Mouse (Mus musculus) layer of hippocampus, postnatal 36 days (tissue): ENCODE data around the gene Cenpb. TPM values are rescaled to one million over a fixed set of nuclear protein-coding genes. Genes with fewer than 3 reads are reported as not detected.
"Not testable (repeated sequence)": the region's sequence is repeated elsewhere in the genome, so short reads cannot be mapped to it uniquely, and the experiment has no call there.

ENCODE experiments used
- DNase-seq, 2 experiments: peaks; one replicate each; pipeline ENCODE4 v3.0.0; 2022
- total RNA-seq, 2 experiments: library from RNA; stranded (reverse); gene quantifications; 2 replicates each; pipeline ENCODE4 v1.2.3; 2021

Cenpb gene
- 10 to 100 TPM; 73.9 to 76.5 TPM for total RNA-seq

DNA sequence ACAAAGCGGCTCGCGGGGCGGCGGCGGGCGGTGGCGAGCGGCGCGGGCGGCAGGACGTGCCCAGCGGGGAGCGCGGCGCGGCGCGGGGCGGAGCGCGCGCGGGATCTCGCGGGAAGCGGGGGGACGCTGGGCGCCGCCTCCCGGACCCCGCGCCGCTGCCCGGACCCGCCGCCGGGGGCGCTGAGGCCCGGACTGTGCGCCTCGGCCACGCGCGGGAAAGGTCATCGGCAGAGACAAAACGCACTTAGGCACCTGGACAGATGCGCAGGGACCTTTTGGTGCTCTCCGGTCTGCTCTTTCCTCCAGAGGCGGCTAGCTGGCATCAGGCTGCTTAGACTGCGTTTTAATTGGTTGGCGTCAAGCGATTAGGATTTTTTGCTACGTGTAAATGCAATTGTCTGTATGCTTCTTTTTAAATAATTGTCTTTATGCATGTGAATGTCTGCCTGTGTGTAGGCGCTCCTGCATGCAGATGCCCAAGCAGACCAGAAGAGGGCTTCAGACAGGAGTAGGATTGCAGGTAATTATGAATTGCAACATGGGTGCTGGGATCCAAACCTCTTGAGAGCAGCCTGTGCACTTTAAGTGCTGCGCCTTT lies at the start of gene Cenpb:
Gene Cenpb, minus strand, starts transcription at position 78 of the 598 bp plus-strand sequence.
- DNase-seq = peak; percentile 84 to 85

DNA sequence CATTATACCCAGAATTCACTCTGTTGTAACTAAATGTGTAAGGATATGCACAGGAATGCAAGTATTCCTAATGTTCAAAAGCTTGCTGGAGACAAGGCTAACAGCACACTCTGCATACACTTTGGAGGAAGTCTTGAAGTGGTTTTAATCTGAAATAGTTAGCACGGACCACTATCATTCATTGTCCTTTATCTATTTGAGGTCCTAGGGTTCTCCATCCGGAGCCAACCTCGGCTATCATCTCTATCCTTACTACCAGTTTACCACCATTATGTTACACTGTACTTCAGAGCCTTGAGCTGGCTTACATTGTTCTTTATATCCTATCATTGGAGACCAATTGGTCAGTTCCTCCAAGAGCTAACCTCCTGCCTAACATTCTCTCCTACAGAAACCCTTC lies 47.4 kb upstream of the Cenpb start:
- no peak for DNase-seq

DNA sequence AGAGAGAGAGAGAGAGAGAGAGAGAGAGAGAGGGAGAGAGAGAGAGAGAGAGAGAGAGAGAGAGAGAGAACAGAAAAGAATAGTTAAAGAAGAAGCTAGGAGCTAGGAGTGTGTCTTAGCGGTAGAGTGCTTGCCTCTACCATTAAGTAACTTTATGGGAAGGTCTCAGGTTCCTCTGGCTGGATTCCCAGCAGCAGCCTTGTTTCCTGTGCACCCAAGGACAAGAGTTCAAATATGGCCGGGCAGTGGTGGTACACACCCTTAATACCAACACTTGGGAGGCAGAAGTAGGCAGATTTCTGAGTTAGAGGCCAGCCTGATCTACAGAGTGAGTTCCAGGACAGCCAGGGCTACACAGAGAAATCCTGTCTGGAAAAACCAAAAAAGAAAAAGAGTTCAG lies 46.8 kb upstream of the Cenpb start:
- not testable (repeated sequence) for DNase-seq

DNA sequence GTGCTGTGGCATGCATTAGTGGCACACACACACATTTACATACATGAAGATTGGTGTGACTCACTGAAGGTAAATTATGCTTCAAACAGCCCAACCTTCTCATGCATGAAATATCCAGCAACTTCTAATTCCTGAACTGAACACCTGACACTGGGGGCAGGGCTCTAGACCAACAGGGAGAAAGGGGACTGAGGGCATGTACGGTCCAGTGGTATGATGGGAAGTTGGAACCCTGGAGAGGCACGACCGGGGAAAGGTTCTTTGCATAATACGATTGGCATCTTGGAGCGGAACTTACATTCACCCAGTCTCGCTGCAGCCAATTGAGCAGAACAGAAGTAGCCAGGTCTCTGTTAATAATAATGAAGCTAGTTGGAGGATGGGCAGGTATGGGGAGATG lies 45.3 kb upstream of the Cenpb start:
- DNase-seq = no peak

DNA sequence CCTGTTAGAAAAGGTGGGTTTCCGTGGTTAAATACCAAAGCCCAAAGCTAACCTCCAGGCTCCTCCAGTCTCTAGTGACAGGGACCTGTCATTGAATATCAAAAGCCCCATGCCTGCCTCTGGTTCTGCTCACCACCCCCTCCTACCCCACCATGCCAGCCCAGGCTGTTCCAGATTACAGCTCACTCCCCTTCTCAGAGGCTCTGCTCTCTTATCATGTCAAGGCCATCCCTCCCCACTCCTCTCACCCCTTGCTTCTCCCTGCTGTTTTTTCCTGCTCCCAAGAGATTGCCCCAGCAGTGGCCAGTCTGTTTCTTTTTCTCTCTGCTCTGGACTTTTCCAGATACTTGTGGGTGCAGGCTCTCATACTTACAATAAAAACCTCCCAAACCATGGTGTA lies 43.7 kb upstream of the Cenpb start:
- no peak for DNase-seq

DNA sequence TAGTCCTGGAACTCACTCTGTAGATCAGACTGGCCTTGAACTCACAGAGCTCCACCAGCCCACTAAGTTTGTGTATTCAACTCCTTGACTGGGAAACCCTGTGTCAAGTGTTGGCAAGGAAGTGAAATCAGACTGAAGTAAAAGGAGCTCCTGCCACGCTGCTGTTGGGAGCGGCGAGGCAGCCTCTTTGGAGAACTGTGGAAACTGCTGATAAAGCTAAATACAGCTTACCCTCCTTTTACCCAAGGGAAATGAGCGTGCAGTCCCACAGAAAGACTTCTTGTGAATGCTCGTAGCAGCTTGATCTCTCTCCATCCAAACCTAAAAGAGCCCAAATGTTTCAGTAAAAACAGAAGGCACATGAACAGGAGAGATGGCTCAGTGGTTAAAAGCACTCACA lies 42.7 kb upstream of the Cenpb start:
- no peak for DNase-seq

DNA sequence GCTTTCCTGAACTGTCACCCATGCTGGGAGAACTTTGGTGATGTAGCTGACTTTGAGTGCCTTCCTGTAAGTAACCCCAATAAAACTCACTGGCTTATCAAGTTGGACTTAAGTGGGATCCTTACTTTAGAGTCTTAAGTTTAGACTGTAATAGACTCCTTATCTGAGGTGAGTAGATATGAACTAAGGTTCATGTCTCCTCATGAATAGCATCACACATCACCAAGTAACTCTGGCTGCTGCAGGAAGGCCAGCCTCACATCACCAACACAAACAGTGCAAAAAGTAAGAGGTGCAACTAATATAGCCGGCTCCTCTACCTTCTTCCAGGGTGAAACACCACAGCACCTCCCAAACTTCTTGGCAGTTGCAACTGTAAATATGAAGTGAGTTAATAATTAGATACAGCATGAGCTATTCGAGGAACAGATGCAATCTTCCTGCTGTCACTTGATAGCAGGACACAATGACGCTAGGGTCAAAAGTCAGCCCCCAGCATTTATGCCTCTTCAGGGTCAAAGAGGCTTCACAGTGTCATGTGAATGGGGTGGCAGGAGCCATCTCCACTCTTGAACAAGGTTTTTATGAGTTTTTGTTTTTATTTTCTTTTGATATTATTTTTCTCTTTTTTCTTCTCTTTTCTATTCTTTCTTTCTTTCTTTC lies 42.1 kb upstream of the Cenpb start:
- no peak for DNase-seq

DNA sequence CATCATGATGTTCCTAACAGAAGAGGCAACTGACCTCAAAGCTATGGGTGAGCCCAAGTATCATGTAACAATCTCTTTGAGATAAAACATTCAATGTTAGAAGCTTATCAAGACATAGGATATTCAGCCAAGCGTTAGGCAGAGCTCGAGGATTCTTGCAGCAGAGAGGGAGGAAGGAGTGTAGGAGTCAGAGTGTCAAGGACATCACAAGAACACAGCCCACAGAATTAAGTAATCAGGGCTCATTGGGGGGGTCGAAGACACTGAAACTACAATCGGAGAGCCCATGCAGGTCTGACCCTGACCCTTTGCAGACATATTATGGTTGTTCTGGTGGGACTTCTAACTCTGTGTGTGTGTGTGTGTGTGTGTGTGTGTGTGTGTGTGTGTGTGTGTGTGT lies 40.2 kb upstream of the Cenpb start:
- no peak for DNase-seq

DNA sequence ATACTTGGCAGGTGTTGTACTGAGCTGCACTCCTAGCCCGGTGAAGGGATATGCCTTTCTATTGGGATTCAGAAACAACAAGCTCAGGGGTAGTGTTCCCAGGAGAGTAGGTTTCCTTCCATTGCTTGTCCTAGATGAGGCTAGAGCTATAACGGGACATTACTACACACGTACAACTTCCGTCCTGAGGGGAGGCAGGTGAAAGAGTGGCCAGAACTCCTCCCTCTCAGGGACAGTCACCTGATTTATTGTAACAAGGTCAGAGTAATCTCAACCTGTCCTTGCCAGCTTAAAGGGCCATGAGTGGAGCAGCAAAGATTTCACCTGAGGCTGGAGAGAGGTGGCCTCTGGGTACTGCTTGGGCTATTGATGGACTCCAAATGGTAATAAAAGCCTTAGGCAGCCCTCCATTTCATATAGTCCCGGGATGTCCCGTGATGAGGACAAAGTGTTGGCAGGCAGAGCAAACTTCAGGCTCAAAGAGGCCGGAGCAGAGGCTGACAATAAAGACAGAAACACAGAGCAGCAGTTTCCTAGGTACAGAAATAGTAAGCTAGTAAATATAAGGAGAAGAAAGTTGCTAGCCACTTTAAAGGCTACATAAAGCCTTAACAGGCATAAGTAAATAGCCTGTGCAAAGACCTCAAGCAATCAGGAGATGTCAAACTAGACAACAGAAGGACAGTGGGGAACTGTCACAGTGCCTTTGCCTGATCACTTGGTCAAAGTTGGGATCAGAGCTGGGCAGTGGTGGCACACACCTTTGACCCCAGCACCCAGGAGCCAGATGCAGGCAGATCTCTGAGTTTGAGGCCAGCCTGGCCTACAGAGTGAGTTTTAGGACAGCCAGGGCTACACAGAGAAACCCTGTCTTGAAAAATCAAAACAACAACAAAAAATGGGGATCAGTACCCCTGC lies 36.3 kb upstream of the Cenpb start:
- DNase-seq = no peak

DNA sequence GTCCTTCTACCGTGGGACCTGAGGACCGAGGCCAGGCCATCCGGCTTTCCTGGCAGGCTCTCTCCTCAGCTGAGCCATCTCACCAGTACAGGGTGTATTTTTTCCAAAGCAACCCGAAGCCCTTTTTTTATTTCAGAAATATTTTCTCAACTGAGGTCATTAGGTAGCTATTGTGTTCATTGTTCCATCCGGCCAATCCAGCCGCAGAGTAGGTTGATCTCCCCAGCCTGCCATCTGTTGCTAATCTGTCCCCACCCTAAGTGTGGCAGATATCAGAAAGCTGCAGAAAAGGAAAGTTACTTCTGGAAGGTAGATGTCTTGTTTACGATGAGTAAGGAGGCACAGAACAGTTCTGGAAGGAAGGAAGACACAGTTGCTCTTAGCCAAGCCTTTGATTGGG lies 33.9 kb upstream of the Cenpb start:
- no peak for DNase-seq

DNA sequence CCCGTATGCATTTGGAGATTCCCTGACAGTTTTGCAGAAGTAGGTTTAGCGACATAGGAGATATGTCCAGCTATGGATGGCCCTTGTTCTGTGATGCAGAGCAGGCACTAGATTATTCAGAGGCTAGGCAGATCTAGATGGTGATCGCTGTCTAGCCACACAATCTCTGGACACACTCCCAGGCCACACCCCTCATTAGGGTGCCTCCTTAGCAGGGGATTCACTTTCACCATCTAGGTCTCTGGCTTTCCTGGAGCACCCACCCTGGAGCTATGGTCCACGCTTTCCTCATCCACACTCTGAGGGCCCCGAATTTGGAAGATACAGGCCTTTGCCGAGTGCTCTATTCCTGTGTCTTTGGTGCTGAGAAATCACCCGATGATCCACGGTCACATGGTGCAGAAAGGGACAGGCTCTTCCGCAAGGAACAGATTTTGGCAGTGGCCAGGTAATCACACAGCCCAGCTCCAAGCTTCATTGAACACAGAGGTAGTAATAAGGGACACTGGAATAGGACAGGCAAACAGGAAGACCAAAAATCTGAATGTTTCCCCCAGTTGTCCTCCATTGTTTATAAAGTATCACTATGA lies 31.3 kb upstream of the Cenpb start:
- no peak for DNase-seq

DNA sequence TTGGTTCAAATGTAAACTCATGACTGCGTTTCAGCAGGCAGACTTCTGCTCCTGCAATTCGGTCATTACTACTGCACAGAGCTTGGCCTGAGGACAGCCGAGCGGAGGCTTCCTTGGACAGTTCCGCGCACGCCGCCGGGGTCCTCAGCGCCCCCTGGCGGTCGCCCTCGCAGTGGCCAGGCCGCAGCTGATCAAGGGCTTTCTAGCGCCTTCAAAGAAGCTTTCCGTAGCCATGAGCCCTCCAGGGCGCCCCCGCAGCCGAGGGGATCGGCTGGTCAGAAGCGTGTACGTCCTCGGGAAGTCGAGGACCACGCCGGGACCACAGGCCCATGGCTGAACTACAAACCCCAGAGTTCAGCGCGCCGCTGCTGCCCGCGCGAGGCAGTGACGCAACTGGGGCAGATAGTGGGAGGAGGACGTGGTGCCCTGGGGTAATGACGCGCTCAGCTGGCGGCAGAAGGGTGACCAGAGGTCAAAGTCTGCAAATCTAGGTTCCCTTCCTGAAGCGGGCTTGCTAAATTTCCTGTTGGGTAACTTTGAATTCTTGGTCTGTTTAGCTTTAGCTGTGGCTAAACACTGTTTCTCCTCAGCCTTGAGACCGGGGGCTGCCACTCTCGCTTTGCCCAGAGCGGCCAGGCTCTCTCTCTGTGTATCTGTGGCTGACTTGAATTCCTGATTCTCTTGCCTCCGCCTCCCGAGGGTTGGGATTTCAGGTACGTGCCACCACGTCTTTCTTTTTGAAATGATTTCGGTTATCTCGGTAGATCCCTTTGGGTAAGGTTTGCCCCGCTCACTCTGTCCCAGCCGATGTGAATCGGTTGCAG lies 30.3 kb upstream of the Cenpb start:
- peak; percentile 95 to 96 for DNase-seq

DNA sequence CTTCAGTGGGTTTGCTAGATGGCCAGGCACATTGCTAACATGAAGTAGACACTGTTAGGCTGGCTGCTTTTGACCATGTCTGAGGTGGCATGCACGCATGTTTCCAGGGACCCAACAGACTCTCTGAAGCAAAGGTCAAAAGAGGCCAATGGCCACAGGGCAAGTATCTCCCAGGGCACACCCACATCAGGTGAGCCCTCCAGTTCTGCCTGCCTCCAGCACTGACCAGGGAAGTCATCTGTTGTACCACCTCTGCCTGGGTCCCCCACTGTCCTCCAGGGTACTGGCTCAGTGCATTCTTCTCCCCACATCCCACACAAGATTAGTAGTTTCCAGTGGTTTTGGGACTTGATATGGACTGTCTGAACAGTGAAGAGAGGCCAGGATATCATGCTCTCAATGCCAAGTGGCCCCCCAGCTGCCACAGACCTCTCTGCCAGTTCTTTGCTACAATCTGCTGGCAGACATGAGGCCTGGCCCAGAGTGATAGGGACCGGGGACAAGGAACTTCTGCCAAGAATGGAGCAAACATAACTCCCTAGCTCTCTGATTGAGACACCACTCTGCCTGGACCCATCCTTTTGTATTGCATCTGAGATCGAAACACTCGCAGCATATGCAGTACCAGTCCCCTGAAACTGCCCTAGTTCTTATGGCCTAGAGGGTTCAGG lies 29.4 kb upstream of the Cenpb start:
- no peak for DNase-seq

DNA sequence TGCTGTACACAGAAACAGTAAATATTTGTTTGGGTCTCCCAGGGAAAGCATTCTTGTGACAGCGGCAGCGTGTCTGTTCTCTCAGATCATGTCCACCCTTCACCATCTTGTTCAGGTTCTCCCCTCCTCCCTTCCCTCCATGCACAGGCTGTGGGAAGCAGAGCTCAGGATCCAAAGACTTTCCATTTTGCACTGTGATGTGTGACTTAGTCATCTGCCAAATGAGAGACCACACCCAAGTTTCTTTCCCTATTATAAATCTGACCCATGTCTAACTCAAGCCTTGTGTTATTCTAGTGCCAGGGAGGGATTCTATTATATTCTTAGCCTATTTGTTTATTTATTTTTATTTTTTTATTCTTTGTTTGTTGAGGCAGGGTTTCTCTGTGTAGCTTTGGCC lies 28.5 kb upstream of the Cenpb start:
- no peak for DNase-seq

DNA sequence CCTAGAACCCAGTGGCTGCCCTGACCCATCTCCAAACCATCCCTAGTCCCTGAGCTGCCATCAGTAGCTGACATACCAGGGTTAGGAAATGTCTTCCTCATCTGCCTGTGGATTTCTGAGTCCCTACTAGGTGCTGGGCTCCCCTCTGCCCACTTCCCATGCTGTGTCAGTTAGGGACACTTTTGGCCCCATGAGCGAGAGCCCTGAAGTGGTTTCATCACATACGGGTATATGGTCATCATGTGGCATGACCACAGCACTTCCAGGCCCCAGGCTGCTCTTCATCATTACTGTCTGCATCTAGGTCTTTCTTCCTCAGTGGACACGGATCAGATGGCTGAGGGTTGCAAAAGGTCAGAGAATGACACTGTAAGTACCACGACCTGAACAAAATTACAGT lies 26.9 kb upstream of the Cenpb start, which contains the start of gene Ap5s1:
Gene Ap5s1, plus strand, starts transcription at position 301 of the 400 bp plus-strand sequence.
- DNase-seq = no peak

DNA sequence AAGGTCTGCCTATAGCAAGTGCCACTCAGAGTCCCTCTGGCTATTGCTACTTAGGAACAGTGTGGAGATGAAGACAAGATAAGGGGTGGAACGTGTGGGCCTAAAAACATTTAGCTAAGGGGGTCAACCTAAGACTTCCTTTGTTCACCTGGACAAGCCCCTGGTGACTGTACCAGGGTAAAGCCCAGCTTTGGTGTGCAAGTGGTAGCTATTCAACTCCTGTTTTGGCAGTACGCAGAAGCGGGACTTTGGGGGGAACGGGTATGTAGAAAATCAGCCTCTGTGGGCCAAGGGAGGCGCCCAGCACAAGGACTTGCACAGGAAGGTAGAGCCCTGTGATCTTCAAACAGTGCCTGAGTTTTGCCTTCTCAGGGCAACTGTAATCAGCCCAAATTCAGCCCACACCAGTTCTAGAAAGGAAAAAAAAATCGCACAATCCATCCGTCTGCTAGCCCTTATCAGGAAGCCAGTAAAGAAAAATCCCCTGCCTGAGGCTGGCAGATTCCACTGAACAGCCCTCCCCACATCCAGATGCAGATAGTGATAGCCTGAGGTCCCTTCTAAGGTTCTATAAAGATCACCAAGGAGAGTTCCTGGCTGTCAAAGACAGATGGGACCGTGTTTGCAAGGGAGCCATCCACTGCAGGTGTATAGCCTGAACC lies 25.8 kb upstream of the Cenpb start:
- no peak for DNase-seq

DNA sequence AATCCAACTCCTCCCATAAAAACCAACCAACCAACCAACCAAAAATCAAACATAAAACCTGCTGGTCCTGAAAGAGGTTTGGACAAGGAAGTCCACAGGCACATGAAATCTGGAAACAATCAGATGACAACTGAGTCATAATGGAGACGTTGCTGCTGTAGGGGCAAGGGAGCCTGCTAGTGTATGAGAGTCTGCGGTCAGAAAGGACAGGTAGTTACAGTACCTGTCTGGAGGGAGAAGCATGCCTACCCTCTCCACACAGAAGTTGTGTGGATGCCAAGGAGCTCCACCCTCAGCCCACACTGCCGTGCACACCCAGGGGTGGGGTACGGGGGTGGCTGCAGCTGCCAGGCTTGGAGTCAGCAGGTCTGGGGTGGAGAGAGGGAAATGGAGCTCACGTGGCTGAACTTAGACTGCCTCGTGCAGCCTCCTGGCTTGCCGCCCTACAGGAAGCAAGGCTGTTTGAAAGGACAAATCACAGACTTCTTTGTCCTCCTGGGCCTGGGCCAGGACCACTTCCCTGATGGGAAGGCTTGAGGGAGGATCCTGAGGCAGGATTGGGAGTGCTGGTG lies 24.6 kb upstream of the Cenpb start:
- DNase-seq = peak; percentile 71 to 79

DNA sequence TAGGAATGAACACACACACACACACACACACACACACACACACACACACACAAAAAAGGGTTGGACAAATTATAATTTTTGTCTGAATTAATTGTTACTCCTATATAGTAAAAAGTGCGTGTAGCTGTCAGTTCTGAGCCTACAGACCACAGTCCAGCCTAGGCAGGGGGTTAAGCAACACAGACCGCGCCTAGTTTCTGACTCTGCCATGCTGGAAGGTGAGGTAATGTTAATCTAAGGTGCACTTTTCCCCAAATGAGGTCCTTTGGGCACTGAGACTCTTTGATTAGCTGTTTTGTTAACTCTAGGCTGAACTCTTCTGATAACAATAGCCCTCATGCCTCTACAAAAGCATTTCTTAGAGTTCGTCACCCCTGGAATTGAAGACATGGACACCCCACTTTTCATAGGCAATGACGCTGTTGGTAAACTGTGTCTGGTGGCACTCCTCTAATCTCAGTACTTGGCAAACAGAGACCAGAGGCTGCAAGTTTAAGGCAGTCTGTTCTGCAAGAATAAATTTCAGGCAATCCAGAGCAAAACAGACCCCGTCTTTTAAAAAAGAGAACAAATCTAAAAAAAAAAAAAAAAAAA lies 24.0 kb upstream of the Cenpb start:
- no peak for DNase-seq

DNA sequence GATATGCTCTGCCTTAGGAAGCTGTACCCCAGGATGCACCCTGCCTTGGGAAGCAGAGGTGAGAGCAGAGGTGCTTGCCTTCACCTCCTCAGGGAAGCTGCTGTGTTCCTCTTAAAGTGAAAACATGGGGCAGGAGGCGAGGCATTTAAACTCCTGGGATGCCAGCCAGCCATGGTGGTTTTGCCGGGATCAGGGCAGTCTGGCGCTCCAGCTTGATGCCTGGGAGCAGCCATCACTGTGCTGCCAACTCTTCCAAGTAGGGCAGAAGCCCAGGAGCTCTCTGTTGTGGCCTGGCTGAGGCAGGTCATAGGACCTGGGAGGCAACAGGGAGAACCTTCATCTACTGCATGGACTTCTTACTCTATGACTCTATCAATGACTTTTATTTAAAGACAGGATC lies 21.4 kb upstream of the Cenpb start:
- DNase-seq = no peak

DNA sequence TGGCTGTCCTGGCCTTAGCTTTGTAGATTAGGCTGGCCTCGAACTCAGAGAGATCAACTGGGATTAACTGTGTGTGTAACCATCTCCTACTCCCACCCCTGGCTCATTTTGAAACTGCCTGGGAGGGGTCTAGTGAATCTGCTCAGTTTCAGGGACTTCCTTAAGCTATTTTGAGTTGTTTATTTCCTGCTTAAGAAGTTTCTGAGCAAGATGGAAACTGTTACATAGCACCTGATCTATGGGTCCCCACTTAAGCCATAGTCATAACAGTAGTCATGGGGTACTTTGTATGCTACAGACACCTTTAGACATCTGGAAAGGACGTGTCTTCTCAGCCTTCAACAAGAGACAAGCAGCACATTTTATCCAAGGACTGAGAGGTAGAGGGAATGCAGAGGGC lies 20.8 kb upstream of the Cenpb start:
- DNase-seq = no peak
